Mouse (Mus musculus) central nervous system, embryonic 18 days (tissue): ENCODE measurements around the gene Pfkfb4. TPM values are rescaled to one million over a fixed set of nuclear protein-coding genes. Genes with fewer than 3 reads are reported as not detected.

Experiments
- polyA plus RNA-seq: library from polyadenylated mRNA; depleted of rRNA; stranded (reverse); fragments of >200 nt; gene quantifications from 2 replicates; pipeline ENCODE4 v1.2.3, GENCODE M21; 2012; rRNA removed

Pfkfb4 gene
- polyA plus RNA-seq, result 35.4 and 39.6 TPM in 2 replicates

GRCm38 (mm10) chr9:108991428-108992084 is at the start of gene Pfkfb4:
Gene Pfkfb4 (plus strand): TSS chr9:108991778.

GRCm38 (mm10) chr9:108953081-108953636 is 38.4 kb upstream of the Pfkfb4 start, which contains the start of gene Col7a1:
Gene Col7a1 (plus strand): TSS chr9:108953586.

GRCm38 (mm10) chr9:108985710-108986109 is 5.9 kb upstream of the Pfkfb4 start, which contains the start of gene Ucn2:
Gene Ucn2 (plus strand): TSS chr9:108986010.

DNA sequence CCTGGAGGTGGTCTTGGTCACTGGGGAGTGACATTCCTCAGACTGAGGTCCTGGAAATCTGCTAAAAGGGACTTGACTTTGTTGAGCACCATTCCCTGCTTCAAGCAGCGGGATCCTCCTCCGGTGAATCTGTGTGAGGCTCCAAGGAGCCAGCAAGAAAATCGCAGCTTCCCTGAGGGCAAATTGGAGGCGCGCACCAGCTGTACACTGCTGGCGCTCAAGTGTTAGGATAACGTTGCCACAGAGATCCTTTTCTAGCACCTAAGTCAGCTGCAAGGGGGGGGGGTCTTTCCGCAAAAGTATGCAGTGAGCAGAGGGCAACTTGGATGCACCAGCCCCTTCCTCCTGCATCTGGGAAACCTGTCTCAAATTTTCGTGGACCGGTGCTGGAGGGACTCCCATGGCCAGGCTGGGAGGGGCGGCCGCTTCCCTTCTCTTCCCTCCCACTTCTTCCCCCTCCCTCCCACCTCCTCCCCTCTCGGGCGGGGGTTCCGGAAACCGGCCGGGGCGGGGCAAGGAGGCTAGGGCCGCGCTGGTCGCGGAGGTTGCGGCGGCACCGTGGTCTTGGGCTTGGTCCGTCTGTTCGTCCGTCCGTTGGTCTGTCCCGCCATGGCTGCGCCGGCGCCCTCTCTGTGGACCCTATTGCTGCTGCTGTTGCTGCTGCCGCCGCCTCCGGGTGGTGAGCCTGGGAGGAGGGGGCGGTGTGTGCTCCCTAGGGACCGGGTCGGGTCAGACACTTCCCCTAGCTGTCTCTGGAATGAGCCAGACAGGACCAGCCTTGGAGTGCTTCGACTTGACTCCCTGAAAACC is 46.7 kb downstream of the Pfkfb4 start, which contains the start of gene Shisa5:
Gene Shisa5, plus strand, starts transcription at position 480 of the 810 bp plus-strand sequence.

GRCm38 (mm10) chr9:109059136-109059903 is 67.7 kb downstream of the Pfkfb4 start, which contains the start of gene Trex1:
Gene Trex1 (minus strand): TSS chr9:109059734.

DNA sequence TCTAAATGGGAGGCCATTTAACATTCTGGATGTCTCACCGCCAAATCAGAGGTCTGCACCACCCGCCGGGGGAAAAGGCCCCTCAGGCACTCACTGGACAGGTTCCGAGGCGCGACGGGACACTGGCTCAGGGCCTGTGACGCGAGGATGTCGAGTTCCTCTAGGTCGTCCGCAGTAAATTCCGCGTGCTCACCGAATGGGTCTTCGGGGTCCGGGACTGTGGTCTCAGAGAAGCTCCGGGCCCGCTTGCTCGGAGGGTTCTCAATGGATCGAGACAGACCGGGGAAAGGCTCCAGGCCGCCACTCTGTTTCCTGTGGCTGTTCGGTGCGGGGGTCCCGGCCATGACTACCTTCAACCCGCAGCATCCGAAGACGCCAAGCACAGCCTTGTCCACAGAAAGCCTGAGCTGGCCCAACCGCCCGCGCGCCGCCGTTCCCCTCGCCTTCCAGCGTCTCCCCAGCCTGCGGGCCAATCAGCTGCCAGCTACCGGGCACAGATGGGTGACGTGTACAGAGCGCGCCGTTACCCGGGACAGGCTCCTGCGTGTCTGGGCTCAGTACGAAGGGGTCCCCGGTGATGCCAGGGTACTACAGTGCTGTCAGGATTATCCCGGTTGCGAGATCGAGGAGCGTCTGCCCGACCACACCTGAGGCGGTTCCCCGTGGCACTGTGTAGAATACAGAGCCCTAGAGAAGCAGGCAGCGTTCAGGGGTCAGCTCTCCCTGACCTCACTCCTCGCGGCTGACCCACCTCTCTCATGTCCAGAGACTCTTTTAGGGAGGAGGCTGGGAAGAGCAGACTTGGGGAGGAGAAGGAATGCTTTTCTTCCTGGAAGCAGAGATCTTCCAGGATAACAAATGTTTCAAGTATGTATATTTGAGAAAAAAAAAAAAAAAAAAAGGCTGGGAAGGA is 82.3 kb downstream of the Pfkfb4 start, which contains the start of gene Atrip:
Gene Atrip, minus strand, starts transcription at position 464 of the 913 bp plus-strand sequence.

Other genes with a start within 250 kb of the Pfkfb4 start
- 376 and 384 TPM in 2 replicates for gene Ip6k2, start 208.0 kb upstream of the Pfkfb4 start, polyA plus RNA-seq
- 34.3 and 35.4 TPM in 2 replicates for gene Nckipsd, start 183.4 kb upstream of the Pfkfb4 start, polyA plus RNA-seq
- gene Celsr3, start 165.5 kb upstream of the Pfkfb4 start, polyA plus RNA-seq, result 82.0 and 92.6 TPM in 2 replicates
- 22.6 and 24.0 TPM in 2 replicates for gene Slc26a6, start 138.5 kb upstream of the Pfkfb4 start, polyA plus RNA-seq
- gene Tmem89, start 77.2 kb upstream of the Pfkfb4 start, polyA plus RNA-seq, result 0.43 and 0.45 TPM in 2 replicates
- 354 and 371 TPM in 2 replicates for gene Uqcrc1, start 55.1 kb upstream of the Pfkfb4 start, polyA plus RNA-seq
- gene Col7a1, start 38.2 kb upstream of the Pfkfb4 start, polyA plus RNA-seq, result 4.7 and 4.9 TPM in 2 replicates
- 0.25 and 0.28 TPM in 2 replicates for gene Ucn2, start 5.8 kb upstream of the Pfkfb4 start, polyA plus RNA-seq
- gene Shisa5, start 46.8 kb downstream of the Pfkfb4 start, polyA plus RNA-seq, result 58.5 and 82.4 TPM in 2 replicates
- gene Trex1, start 68.0 kb downstream of the Pfkfb4 start, polyA plus RNA-seq, result 34.6 and 40.3 TPM in 2 replicates
- gene Atrip, start 82.3 kb downstream of the Pfkfb4 start, polyA plus RNA-seq, result 38.5 and 43.7 TPM in 2 replicates
- 9.2 and 10.1 TPM in 2 replicates for gene Ccdc51, start 90.7 kb downstream of the Pfkfb4 start, polyA plus RNA-seq
- 244 and 257 TPM in 2 replicates for gene Tma7, start 90.8 kb downstream of the Pfkfb4 start, polyA plus RNA-seq
- gene Plxnb1, start 103.6 kb downstream of the Pfkfb4 start, polyA plus RNA-seq, result 39.4 and 42.9 TPM in 2 replicates
- gene Fbxw21, start 170.3 kb downstream of the Pfkfb4 start, polyA plus RNA-seq, result not detected in 2 replicates
- gene Fbxw13, start 204.2 kb downstream of the Pfkfb4 start, polyA plus RNA-seq, result 0.12 and 0.13 TPM in 2 replicates
- gene Fbxw20, start 243.0 kb downstream of the Pfkfb4 start, polyA plus RNA-seq, result not detected in 2 replicates